Mouse (Mus musculus): ENCODE results near the gene Mgat3. TPM values are rescaled to one million over a fixed set of nuclear protein-coding genes. Genes with fewer than 3 reads are reported as not detected.

Gene Mgat3
- polyA plus RNA-seq (2017; shearing (Covaris generic)) = not detected

DNA sequence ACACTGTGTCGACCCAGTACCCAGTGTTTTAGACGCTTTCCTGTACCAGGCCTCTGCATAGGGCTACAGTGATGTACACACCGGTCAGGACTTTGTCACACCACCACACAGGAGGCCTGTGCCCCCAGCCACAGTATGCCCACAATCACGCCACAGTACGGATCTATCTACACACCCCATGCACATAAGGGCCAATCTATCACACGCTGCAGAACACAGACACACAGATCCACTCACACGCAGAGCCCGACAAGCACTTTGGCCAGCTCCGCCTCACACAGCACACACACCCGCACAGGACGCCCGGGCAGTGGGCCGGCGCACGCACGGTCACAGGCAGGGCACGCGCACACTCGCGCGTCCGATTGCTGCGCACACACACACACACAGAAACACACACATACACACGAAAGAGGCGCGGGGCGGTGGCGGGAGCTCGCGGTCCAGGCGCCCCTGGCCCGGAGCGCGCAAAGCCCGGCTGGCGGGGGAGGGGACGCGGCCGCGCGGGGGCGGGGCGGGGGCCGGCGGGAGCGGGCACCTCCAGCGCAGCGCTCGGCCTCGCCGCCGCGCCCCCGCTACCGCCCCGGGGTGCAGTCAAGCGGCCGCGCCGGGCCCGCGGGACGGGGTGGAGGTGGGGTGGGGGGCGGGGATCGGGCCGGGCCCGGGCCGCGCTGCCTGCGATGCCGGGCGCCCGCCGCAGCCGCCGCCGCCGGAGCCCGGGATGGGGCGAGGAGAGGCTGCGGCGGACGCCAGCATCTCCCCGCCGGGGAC lies at the start of gene Mgat3:
Gene Mgat3 (plus strand): TSS at position 721 of the 771 bp plus-strand sequence.

DNA sequence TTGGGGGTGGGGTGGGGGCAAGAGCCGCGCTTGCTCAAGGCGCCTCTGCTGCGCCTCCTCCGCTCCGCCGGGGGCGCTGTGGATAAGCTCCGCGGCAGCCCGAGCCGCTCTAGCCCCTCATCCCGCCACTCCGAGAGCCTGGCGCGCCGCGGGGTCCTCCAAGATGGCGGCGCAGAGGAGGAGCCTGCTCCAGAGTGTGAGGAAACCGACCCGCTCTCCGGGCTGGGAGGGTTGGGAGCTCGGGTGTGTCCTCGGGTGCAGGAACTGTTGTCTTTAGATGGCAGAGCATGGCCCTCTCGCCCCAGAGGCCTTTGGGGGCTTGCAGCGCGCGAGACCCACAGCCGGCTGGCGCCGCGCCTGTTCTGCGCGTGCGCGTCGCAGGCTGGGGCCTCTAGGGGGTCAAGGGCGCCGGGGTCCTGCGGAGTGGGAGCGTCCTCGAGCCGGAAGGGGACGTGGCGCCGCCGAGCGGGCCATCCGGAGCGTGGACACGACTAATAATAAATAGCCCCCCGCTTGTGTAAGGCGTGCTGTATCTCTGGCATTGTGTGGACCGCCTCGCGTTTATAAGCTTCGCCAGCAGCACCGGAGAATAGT lies 40.4 kb upstream of the Mgat3 start, which contains the start of gene Tab1:
Gene Tab1 (plus strand): TSS at position 135 of the 594 bp plus-strand sequence.

DNA sequence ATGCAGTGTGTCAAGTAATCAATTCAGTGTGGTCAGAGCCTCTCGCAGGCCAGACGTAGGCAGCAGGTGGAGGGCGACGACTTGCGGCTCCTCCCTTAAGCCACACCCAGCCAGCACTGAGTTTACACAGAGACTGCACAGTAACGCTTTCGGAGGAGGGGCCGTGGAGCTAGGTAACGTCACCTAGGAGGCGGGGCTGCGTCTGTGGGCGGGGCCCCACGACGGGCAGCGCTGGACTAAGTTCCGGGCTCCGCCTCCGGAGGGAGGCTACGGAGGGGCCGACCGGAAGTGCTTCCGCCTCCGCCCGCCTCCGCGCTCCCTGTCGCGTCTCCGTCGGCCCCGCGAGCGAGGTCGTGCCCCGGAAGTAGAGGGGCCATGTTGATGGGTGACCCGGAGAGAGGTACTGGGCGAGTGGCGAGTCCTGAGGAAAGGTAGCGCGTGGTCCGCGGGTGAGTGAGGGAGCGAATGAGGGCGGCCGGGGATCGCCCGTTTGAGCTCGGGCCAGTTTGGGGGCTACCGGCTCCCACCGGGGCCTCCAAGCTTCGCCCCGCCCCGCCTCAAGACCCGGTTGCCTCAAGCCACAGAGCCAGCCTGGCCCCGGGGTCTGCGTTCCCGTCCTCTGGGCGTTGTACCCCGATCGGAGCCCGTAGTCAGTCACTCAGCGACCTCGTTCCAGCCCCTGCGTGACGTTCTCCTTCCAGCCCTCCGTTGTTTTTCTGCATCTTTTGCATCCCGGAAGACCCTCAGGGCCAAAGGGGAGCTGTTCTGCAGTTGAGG lies 60.4 kb downstream of the Mgat3 start, which contains the start of gene Mief1:
Gene Mief1 (plus strand): TSS at position 286 of the 777 bp plus-strand sequence.

DNA sequence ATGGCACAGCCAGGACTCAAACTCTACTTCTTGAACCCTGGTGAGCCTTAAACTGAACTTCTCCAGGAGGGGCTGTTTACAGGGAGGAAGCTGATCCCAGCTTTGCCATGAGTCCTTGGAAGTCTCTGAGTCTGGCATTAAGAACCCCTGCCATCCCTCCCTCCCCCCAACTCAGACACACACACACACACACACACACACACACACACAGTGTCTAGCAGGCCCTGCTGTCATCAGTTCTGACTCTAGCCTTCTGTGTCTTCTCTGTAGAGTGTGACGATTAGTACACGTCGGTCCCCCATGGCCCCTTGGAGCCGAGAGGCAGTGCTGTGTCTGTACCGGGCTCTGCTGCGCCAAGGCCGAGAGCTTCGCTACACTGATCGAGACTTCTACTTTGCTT lies 62.0 kb downstream of the Mgat3 start, which contains the start of gene AC140267.1:
Gene AC140267.1 (plus strand): TSS at position 301 of the 400 bp plus-strand sequence.

DNA sequence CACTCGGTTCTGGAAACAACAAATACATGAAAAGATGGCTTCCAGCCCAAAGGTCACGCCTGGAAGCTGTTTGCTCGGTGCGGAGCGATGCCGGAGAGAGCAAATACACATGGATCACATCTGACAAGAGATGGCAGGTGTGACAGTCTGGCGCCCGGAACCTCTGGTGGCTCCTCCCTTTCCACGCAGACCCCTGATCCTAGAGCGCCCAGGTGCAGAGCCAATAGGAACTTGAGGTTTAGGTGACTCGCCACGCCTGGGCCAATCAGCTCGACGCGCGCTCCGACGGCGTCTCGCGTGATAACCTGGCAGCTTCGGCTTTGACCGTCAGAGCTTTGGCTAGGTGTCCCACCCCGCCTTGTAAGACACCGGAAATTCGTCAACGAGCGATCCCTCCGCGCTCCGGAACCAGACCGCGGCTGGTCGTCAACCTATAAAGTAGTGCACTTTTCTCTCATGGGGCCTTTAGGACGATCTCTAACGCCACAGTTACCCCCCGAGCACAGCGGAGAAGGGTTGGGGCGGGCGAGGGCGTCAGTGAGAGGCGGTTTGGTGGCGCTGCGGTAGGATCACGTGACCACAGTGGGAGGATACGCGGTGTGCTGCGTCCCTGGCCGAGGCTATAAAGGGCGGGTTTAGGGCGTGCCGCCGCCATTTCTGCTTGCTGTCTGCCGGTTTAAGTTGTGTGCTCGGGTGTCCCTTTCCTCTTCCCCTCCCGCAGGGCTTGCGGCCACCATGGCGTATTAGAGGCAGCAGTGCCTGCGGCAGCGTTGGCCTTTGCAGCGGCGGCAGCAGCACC lies 81.5 kb downstream of the Mgat3 start, which contains the start of gene Atf4:
Gene Atf4 (plus strand): TSS at position 338 of the 799 bp plus-strand sequence.

DNA sequence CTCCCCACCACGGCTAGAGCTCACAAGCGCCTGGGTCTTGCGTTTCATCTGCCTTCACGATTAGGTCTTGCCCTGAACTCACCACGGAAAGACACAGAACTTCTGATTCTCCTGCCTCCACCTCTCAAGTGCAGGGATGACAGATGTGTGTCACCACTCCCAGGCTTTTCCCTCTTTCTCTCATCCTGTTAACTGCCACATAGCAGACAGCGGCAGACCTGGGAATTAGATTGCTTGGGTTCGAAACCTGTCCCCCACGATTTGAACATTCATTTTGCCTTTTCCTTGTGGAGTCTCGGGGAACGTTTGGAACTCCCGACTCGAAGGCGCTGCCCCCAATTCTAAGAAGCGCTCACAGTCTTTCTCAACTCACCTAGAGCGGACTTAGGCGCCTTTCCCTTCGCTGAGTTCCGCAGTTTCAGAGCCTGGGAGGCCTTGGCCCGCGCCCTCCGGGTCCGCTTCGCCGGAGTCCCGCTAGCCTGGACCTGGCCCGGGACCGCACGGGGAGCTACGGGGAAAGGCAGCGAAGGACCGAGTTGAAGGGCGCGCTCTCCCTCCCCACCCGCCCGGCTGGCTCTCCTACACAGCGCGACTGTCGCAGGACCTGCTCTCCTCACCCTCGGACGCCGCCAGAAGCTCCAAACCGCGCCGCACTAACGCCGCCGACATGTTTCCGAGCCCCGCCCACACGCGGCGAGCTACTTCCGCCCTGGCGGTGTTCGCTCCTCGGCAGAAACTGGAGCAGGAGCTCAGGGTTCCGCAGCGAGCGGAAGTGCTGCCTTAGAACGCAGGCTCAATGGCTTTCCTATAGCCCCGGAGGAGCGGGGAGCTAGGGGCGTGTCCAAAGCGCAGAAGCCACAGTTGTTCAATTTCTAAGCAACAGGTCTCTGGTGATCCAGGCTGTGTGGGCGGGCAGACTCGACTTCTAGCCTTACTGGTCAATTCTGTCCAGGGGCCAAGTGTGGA lies 90.4 kb downstream of the Mgat3 start, which contains the start of gene Rps19bp1:
Gene Rps19bp1 (minus strand): TSS at position 706 of the 966 bp plus-strand sequence.

Other genes with a start within 250 kb of the Mgat3 start
- gene Cbx7, start 202.6 kb upstream of the Mgat3 start, polyA plus RNA-seq (2017; shearing (Covaris generic)) = 129 TPM
- not detected for gene Pdgfb, start 158.7 kb upstream of the Mgat3 start, polyA plus RNA-seq (2017; shearing (Covaris generic))
- gene Syngr1, start 82.4 kb upstream of the Mgat3 start, polyA plus RNA-seq (2017; shearing (Covaris generic)) = 2.0 TPM
- 2,310 TPM for gene Rpl3, start 81.9 kb upstream of the Mgat3 start, polyA plus RNA-seq (2017; shearing (Covaris generic))
- gene Tab1, start 40.6 kb upstream of the Mgat3 start, polyA plus RNA-seq (2017; shearing (Covaris generic)) = 18.9 TPM
- gene Mief1, start 60.3 kb downstream of the Mgat3 start, polyA plus RNA-seq (2017; shearing (Covaris generic)) = 32.5 TPM
- not detected for gene AC140267.1, start 62.1 kb downstream of the Mgat3 start, polyA plus RNA-seq (2017; shearing (Covaris generic))
- 265 TPM for gene Atf4, start 81.5 kb downstream of the Mgat3 start, polyA plus RNA-seq (2017; shearing (Covaris generic))
- 22.9 TPM for gene Rps19bp1, start 90.6 kb downstream of the Mgat3 start, polyA plus RNA-seq (2017; shearing (Covaris generic))
- gene Cacna1i, start 113.5 kb downstream of the Mgat3 start, polyA plus RNA-seq (2017; shearing (Covaris generic)) = not detected

Data from naive thymus-derived CD4-positive, alpha-beta T cell, adult 5 months (primary cell).